Mouse (Mus musculus) gastrocnemius, postnatal 10 days (tissue): ENCODE data around the gene Rpl10a. TPM values are rescaled to one million over a fixed set of nuclear protein-coding genes. Genes with fewer than 3 reads are reported as not detected.

Experiments used
- DNase-seq: peaks from one replicate; pipeline ENCODE4 v3.0.0; 2021; ENCODE audit warnings: mixed read lengths
- long read RNA-seq, 2 experiments: library from polyadenylated mRNA; stranded (forward); transcript quantifications; one replicate each; pipeline ENCODE4 v2.0.0; 2021
- total RNA-seq, 2 experiments: library from RNA; stranded (reverse); gene quantifications; 2 replicates each; pipeline ENCODE4 v1.2.3; 2021

Rpl10a gene
- 100 to 1,000 TPM; 699 to 738 TPM for total RNA-seq
- long read RNA-seq, experiment 1, transcript Rpl10a-201 (6 exons, 830 nt), result major isoform, 187 of 206 reads
- long read RNA-seq, experiment 1, transcript Rpl10a-203 (6 exons, 949 nt), result minor isoform, 5 of 206 reads
- long read RNA-seq, experiment 1, partial matches to known transcripts, result 3 of 206 reads
- long read RNA-seq, experiment 1, other reads (novel, unspliced or antisense), result 3 of 206 reads
- long read RNA-seq, experiment 2, transcript Rpl10a-201 (6 exons, 830 nt), result major isoform, 201 of 218 reads
- long read RNA-seq, experiment 2, partial matches to known transcripts, result 1 of 218 reads
- long read RNA-seq, experiment 2, other reads (novel, unspliced or antisense), result 5 of 218 reads

GRCm38 (mm10) chr17:28328366-28328928, at the start of gene Rpl10a:
Rpl10a (plus strand) TSS chr17:28328471.
- peak; percentile 99 for DNase-seq

- no peak for DNase-seq
These were observed 49.0 kb upstream of the Rpl10a start for GRCm38 (mm10) chr17:28279236-28279635.

- DNase-seq, result peak; percentile 67
These were observed 48.4 kb upstream of the Rpl10a start for GRCm38 (mm10) chr17:28279780-28280422.

- no peak for DNase-seq
These were observed 47.9 kb upstream of the Rpl10a start for GRCm38 (mm10) chr17:28280423-28280800.

- no peak for DNase-seq
These were observed 47.4 kb upstream of the Rpl10a start for GRCm38 (mm10) chr17:28280831-28281377.

GRCm38 (mm10) chr17:28281866-28282441, 46.3 kb upstream of the Rpl10a start:
- DNase-seq, result no peak

- DNase-seq, result no peak
These were observed 45.1 kb upstream of the Rpl10a start for GRCm38 (mm10) chr17:28283199-28283598.

GRCm38 (mm10) chr17:28286133-28286532, 42.1 kb upstream of the Rpl10a start:
- no peak for DNase-seq

GRCm38 (mm10) chr17:28286964-28287363, 41.3 kb upstream of the Rpl10a start:
- no peak for DNase-seq

- DNase-seq, result no peak
These were observed 40.7 kb upstream of the Rpl10a start for GRCm38 (mm10) chr17:28287578-28287977.

GRCm38 (mm10) chr17:28287980-28288379, 40.3 kb upstream of the Rpl10a start:
- no peak for DNase-seq

- peak; percentile 74 for DNase-seq
These were observed 38.0 kb upstream of the Rpl10a start for GRCm38 (mm10) chr17:28290262-28290661.

- DNase-seq, result no peak
These were observed 37.6 kb upstream of the Rpl10a start for GRCm38 (mm10) chr17:28290671-28291070.

GRCm38 (mm10) chr17:28291346-28291745, 36.9 kb upstream of the Rpl10a start:
- no peak for DNase-seq

GRCm38 (mm10) chr17:28293716-28294115, 34.6 kb upstream of the Rpl10a start:
- no peak for DNase-seq

- no peak for DNase-seq
These were observed 33.6 kb upstream of the Rpl10a start for GRCm38 (mm10) chr17:28294449-28295333.

- DNase-seq, result no peak
These were observed 29.4 kb upstream of the Rpl10a start for GRCm38 (mm10) chr17:28298888-28299287.

GRCm38 (mm10) chr17:28299669-28300320, 28.5 kb upstream of the Rpl10a start:
- no peak for DNase-seq

GRCm38 (mm10) chr17:28300323-28300722, 27.9 kb upstream of the Rpl10a start:
- no peak for DNase-seq

GRCm38 (mm10) chr17:28300850-28301249, 27.4 kb upstream of the Rpl10a start:
- DNase-seq, result no peak

- no peak for DNase-seq
These were observed 23.1 kb upstream of the Rpl10a start for GRCm38 (mm10) chr17:28305172-28305571.
